Mouse (Mus musculus): Measurements from ENCODE around the gene Macrod2.

GRCm38 (mm10) chr2:140698585-140698984 lies 303.5 kb downstream of the Macrod2 start:
- TF ChIP-seq CTCF (IDR thresholded peaks at IDR 0.05; ENCODE audit: insufficient read depth, low read depth, low read length): no peak
- no peak for TF ChIP-seq POLR2A (IDR thresholded peaks at IDR 0.05; ENCODE audit: insufficient read depth, low read depth, low read length)
